Mouse (Mus musculus) adrenal gland, postnatal 10 days (tissue): ENCODE results near the gene Thada. TPM values are rescaled to one million over a fixed set of nuclear protein-coding genes. Genes with fewer than 3 reads are reported as not detected.

ENCODE experiments used
- DNase-seq: peaks from one replicate; pipeline ENCODE4 v3.0.0; 2021; ENCODE audit warnings: mixed read lengths
- long read RNA-seq, 2 experiments: library from polyadenylated mRNA; stranded (forward); transcript quantifications; one replicate each; pipeline ENCODE4 v2.0.0; 2021
- total RNA-seq, 2 experiments: library from RNA; stranded (reverse); gene quantifications; 2 replicates each; pipeline ENCODE4 v1.2.3; 2021

The Thada gene
- total RNA-seq, result 10 to 100 TPM; 13.0 to 18.4 TPM
- long read RNA-seq, experiment 1, partial matches to known transcripts, result 2 of 4 reads
- long read RNA-seq, experiment 1, other reads (novel, unspliced or antisense), result 2 of 4 reads
- long read RNA-seq, experiment 2, partial matches to known transcripts, result 0 of 1 reads
- long read RNA-seq, experiment 2, other reads (novel, unspliced or antisense), result 1 of 1 reads

- DNase-seq, result peak; percentile 99
Observed at GRCm38 (mm10) chr17:84465753-84466608, at the start of gene Thada. Gene Thada, minus strand, starts transcription at chr17:84466205.

GRCm38 (mm10) chr17:84512516-84513085 lies 46.6 kb upstream of the Thada start:
- DNase-seq, result peak; percentile 33

GRCm38 (mm10) chr17:84511682-84512515 lies 45.9 kb upstream of the Thada start, which contains the start of gene Plekhh2:
Gene Plekhh2, plus strand, starts transcription at chr17:84511895.
- peak; percentile 90 for DNase-seq

- DNase-seq, result peak; percentile 20
Observed at GRCm38 (mm10) chr17:84510961-84511639, 45.1 kb upstream of the Thada start.

- peak; percentile 61 for DNase-seq
Observed at GRCm38 (mm10) chr17:84510355-84510754, 44.4 kb upstream of the Thada start.

GRCm38 (mm10) chr17:84509176-84509575 lies 43.2 kb upstream of the Thada start:
- DNase-seq, result no peak

GRCm38 (mm10) chr17:84508736-84509135 lies 42.7 kb upstream of the Thada start:
- no peak for DNase-seq

- DNase-seq, result no peak
Observed at GRCm38 (mm10) chr17:84505922-84506321, 39.9 kb upstream of the Thada start.

- no peak for DNase-seq
Observed at GRCm38 (mm10) chr17:84502341-84502740, 36.3 kb upstream of the Thada start.

GRCm38 (mm10) chr17:84498639-84499038 lies 32.6 kb upstream of the Thada start:
- peak; percentile 58 for DNase-seq

- no peak for DNase-seq
Observed at GRCm38 (mm10) chr17:84497972-84498604, 32.1 kb upstream of the Thada start.

GRCm38 (mm10) chr17:84497559-84497958 lies 31.6 kb upstream of the Thada start:
- DNase-seq, result no peak

- no peak for DNase-seq
Observed at GRCm38 (mm10) chr17:84497026-84497425, 31.0 kb upstream of the Thada start.

- no peak for DNase-seq
Observed at GRCm38 (mm10) chr17:84492255-84492880, 26.4 kb upstream of the Thada start.

- no peak for DNase-seq
Observed at GRCm38 (mm10) chr17:84487415-84487814, 21.4 kb upstream of the Thada start.

- no peak for DNase-seq
Observed at GRCm38 (mm10) chr17:84483673-84484320, 17.8 kb upstream of the Thada start.

GRCm38 (mm10) chr17:84482831-84483230 lies 16.8 kb upstream of the Thada start:
- no peak for DNase-seq

GRCm38 (mm10) chr17:84480464-84481355 lies 14.7 kb upstream of the Thada start:
- peak; percentile 54 for DNase-seq

- DNase-seq, result no peak
Observed at GRCm38 (mm10) chr17:84478276-84478675, 12.3 kb upstream of the Thada start.
